Mouse (Mus musculus): Measurements from ENCODE around the gene Ttc27.

Gene Ttc27

GRCm38 (mm10) chr17:74753628-74754104, 36.1 kb downstream of the Ttc27 start:
- no peak for DNase-seq

GRCm38 (mm10) chr17:74754369-74755118, 37.0 kb downstream of the Ttc27 start:
- DNase-seq, result no peak

- DNase-seq, result no peak
Measured at GRCm38 (mm10) chr17:74769390-74769811, 51.9 kb downstream of the Ttc27 start.

- DNase-seq, result no peak
Measured at GRCm38 (mm10) chr17:74772364-74772763, 54.8 kb downstream of the Ttc27 start.

GRCm38 (mm10) chr17:74773556-74773955, 56.0 kb downstream of the Ttc27 start:
- DNase-seq, result no peak

GRCm38 (mm10) chr17:74780133-74780532, 62.6 kb downstream of the Ttc27 start:
- no peak for DNase-seq

- no peak for DNase-seq
Measured at GRCm38 (mm10) chr17:74780627-74781026, 63.1 kb downstream of the Ttc27 start.

- no peak for DNase-seq
Measured at GRCm38 (mm10) chr17:74781911-74782310, 64.4 kb downstream of the Ttc27 start.

GRCm38 (mm10) chr17:74785586-74785985, 68.1 kb downstream of the Ttc27 start:
- no peak for DNase-seq

- no peak for DNase-seq
Measured at GRCm38 (mm10) chr17:74786198-74786734, 68.7 kb downstream of the Ttc27 start.

- no peak for DNase-seq
Measured at GRCm38 (mm10) chr17:74796023-74796699, 78.6 kb downstream of the Ttc27 start.

GRCm38 (mm10) chr17:74799865-74800264, 82.3 kb downstream of the Ttc27 start:
- DNase-seq, result no peak

- DNase-seq, result no peak
Measured at GRCm38 (mm10) chr17:74802765-74803164, 85.2 kb downstream of the Ttc27 start.

GRCm38 (mm10) chr17:74803835-74804234, 86.3 kb downstream of the Ttc27 start:
- DNase-seq, result no peak

- DNase-seq, result no peak
Measured at GRCm38 (mm10) chr17:74804321-74804930, 86.9 kb downstream of the Ttc27 start.

GRCm38 (mm10) chr17:74807509-74808248, 90.1 kb downstream of the Ttc27 start:
- no peak for DNase-seq

- DNase-seq, result no peak
Measured at GRCm38 (mm10) chr17:74808330-74808729, 90.8 kb downstream of the Ttc27 start.

- DNase-seq, result no peak
Measured at GRCm38 (mm10) chr17:74808901-74809300, 91.4 kb downstream of the Ttc27 start.

- peak; percentile 38 to 52 for DNase-seq
Measured at GRCm38 (mm10) chr17:74810892-74811625, 93.5 kb downstream of the Ttc27 start.

- no peak for DNase-seq
Measured at GRCm38 (mm10) chr17:74819711-74820110, 102.2 kb downstream of the Ttc27 start.

- no peak for DNase-seq
Measured at GRCm38 (mm10) chr17:74830851-74831250, 113.3 kb downstream of the Ttc27 start.

- DNase-seq, result no peak
Measured at GRCm38 (mm10) chr17:74841721-74842120, 124.2 kb downstream of the Ttc27 start.

All from cerebellum, postnatal 14 days (tissue).